Mouse (Mus musculus): ENCODE results near the gene Csrnp1. TPM values are rescaled to one million over a fixed set of nuclear protein-coding genes. Genes with fewer than 3 reads are reported as not detected.

The Csrnp1 gene
- polyA plus RNA-seq, 1 experiment: 19.5 TPM

DNA sequence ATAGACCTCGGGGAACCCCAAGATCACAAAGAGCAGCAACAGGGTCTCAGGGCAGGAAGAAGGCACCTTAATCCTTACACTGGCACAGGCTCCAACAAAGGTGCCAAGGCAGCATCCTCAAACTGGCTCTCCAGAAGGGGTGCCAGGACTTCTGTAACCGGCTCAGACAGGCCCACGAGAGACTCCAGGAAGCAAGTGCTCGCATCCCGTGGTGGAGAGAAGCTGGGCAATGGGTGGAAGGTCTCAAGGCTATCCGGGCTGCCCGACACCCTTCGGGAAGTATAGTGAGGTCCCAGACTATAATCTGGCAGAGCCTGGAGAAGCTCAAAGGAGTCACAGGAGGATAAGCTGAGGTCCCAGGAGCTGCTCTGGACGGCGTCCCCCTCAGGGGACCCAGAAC, 12.3 kb downstream of the Csrnp1 start:
- Histone ChIP-seq H3K4me1 (ENCODE audit: control insufficient read depth, insufficient read depth, low read length) (peaks cover 2% of the 10 kb centered on the region; the same call in 1 of the 2 replicates), H3K4me3 (replicated peaks; ENCODE audit: control insufficient read depth, low read depth, low read length) (no peak overlapping the region), H3K27ac (ENCODE audit: control insufficient read depth, insufficient read depth, low read depth, low read length, poor library complexity) (no peak overlapping the region)
- WGBS: 84% methylated on average over 10 of the region's 10 CpGs
- TF ChIP-seq POLR2A (IDR thresholded peaks at IDR 0.05; ENCODE audit: borderline replicate concordance, control insufficient read depth, low read depth, low read length) (no peak), CTCF (IDR thresholded peaks at IDR 0.05; ENCODE audit: control insufficient read depth, insufficient read depth, low read length) (no peak)

GRCm38 (mm10) chr9:119970763-119971656, 13.4 kb downstream of the Csrnp1 start:
- H3K27ac ChIP-seq (ENCODE audit: control insufficient read depth, insufficient read depth, low read depth, low read length, poor library complexity): no peak overlapping the region; the same call in 1 of the 2 replicates

GRCm38 (mm10) chr9:119970221-119970620, 14.2 kb downstream of the Csrnp1 start:
- 51% methylated on average over 6 of the region's 6 CpGs for WGBS
- Histone ChIP-seq H3K4me3 (replicated peaks; ENCODE audit: control insufficient read depth, low read depth, low read length) (no peak overlapping the region), H3K27ac (ENCODE audit: control insufficient read depth, insufficient read depth, low read depth, low read length, poor library complexity) (no peak overlapping the region), H3K4me1 (ENCODE audit: control insufficient read depth, insufficient read depth, low read length) (no peaks in the 10 kb centered on the region)
- TF ChIP-seq CTCF (IDR thresholded peaks at IDR 0.05; ENCODE audit: control insufficient read depth, insufficient read depth, low read length) (peak; percentile 55; the same call in 1 of the 2 replicates), POLR2A (IDR thresholded peaks at IDR 0.05; ENCODE audit: borderline replicate concordance, control insufficient read depth, low read depth, low read length) (no peak)

More at GRCm38 (mm10) chr9:119970763-119971656, 13.4 kb downstream of the Csrnp1 start:
- TF ChIP-seq CTCF (IDR thresholded peaks at IDR 0.05; ENCODE audit: control insufficient read depth, insufficient read depth, low read length) (no peak), POLR2A (IDR thresholded peaks at IDR 0.05; ENCODE audit: borderline replicate concordance, control insufficient read depth, low read depth, low read length) (no peak)
- WGBS: 69% methylated on average over 7 of the region's 7 CpGs
- no peak overlapping the region for H3K4me3 ChIP-seq (replicated peaks; ENCODE audit: control insufficient read depth, low read depth, low read length)
- H3K4me1 ChIP-seq (ENCODE audit: control insufficient read depth, insufficient read depth, low read length): no peaks in the 10 kb centered on the region

- Histone ChIP-seq H3K4me3 (replicated peaks; ENCODE audit: control insufficient read depth, low read depth, low read length) (no peak overlapping the region), H3K27ac (ENCODE audit: control insufficient read depth, insufficient read depth, low read depth, low read length, poor library complexity) (no peak overlapping the region), H3K4me1 (ENCODE audit: control insufficient read depth, insufficient read depth, low read length) (no peaks in the 10 kb centered on the region)
- TF ChIP-seq CTCF (IDR thresholded peaks at IDR 0.05; ENCODE audit: control insufficient read depth, insufficient read depth, low read length) (no peak), POLR2A (IDR thresholded peaks at IDR 0.05; ENCODE audit: borderline replicate concordance, control insufficient read depth, low read depth, low read length) (no peak)
- whole genome bisulfite sequencing: 68% methylated on average over 7 of the region's 7 CpGs
Observed at GRCm38 (mm10) chr9:119969811-119970210, 14.6 kb downstream of the Csrnp1 start.

- no peak for TF ChIP-seq POLR2A (IDR thresholded peaks at IDR 0.05; ENCODE audit: borderline replicate concordance, control insufficient read depth, low read depth, low read length)
- TF ChIP-seq CTCF (IDR thresholded peaks at IDR 0.05; ENCODE audit: control insufficient read depth, insufficient read depth, low read length): no peak
- Histone ChIP-seq H3K27ac (ENCODE audit: control insufficient read depth, insufficient read depth, low read depth, low read length, poor library complexity) (no peak overlapping the region), H3K4me1 (ENCODE audit: control insufficient read depth, insufficient read depth, low read length) (no peaks in the 10 kb centered on the region), H3K4me3 (replicated peaks; ENCODE audit: control insufficient read depth, low read depth, low read length) (no peak overlapping the region)
- WGBS: 90% methylated on average over 26 of the region's 26 CpGs
Observed at GRCm38 (mm10) chr9:119966221-119966910, 18.1 kb downstream of the Csrnp1 start.

DNA sequence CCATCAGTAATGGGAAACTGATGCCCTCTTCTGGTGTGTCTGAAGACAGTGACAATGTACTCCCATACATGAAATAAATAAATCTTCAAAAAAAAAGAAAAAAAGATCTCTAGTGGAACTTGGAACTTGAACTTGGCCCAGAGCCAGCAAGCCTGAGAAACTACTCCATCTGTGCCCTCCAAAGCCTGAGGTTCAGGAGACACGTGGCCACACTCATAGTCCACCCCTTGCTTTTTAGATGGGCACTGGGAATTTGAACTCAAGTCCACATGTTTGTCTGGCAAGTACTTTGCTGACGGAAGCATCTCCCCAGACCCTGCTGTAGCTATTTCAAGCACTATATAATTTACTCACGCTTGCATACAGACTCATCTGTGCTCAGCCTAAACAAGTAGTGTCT, 19.3 kb downstream of the Csrnp1 start:
- H3K4me3 ChIP-seq (replicated peaks; ENCODE audit: control insufficient read depth, low read depth, low read length): no peak overlapping the region
- WGBS: 72% methylated on average over 3 of the region's 3 CpGs
- no peak overlapping the region for H3K27ac ChIP-seq (ENCODE audit: control insufficient read depth, insufficient read depth, low read depth, low read length, poor library complexity)
- no peaks in the 10 kb centered on the region for H3K4me1 ChIP-seq (ENCODE audit: control insufficient read depth, insufficient read depth, low read length)
- no peak for TF ChIP-seq CTCF (IDR thresholded peaks at IDR 0.05; ENCODE audit: control insufficient read depth, insufficient read depth, low read length)
- TF ChIP-seq POLR2A (IDR thresholded peaks at IDR 0.05; ENCODE audit: borderline replicate concordance, control insufficient read depth, low read depth, low read length): no peak

- H3K4me1 ChIP-seq (ENCODE audit: control insufficient read depth, insufficient read depth, low read length): no peaks in the 10 kb centered on the region
- H3K27ac ChIP-seq (ENCODE audit: control insufficient read depth, insufficient read depth, low read depth, low read length, poor library complexity): no peak overlapping the region
- no peak overlapping the region for H3K4me3 ChIP-seq (replicated peaks; ENCODE audit: control insufficient read depth, low read depth, low read length)
- no peak for TF ChIP-seq POLR2A (IDR thresholded peaks at IDR 0.05; ENCODE audit: borderline replicate concordance, control insufficient read depth, low read depth, low read length)
- 62% methylated on average over 3 of the region's 3 CpGs for WGBS
Observed at GRCm38 (mm10) chr9:119964206-119964605, 20.3 kb downstream of the Csrnp1 start.

DNA sequence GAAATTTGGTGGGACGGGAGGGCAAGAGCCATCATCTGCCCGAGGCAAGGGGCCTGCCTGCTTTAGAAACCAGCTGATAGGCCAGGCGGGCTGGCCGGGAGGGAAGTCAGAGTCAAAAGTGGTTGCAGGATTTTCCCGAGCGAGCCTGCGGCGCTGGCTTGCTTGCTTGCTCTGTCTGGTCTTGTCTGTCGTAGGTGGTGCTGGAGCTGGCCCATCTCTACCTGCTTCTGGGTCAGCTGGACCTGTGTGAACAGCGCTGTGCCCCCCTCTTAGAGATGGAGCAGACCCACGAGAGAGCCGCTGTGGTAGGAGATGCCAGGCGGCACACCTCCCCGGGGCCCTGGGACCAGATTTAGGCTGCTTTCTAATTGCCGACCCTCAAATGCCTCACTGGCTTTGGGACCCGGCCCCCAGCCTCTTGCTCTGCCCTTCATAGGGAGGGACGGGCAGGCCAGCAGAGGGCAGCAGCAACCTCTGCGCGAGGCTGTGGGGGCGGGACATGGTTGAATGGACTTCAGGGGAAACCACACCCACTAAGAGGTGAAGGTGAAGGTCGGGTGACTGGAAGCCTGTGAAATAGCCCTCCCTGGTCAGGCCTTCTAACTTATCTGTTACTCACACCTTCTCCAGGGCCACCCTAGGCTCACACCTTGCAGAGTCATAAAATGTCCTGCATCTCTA, 21.3 kb downstream of the Csrnp1 start:
- no peak overlapping the region for H3K4me3 ChIP-seq (replicated peaks; ENCODE audit: control insufficient read depth, low read depth, low read length)
- peak; percentile 93 for TF ChIP-seq CTCF (IDR thresholded peaks at IDR 0.05; ENCODE audit: control insufficient read depth, insufficient read depth, low read length)
- no peak for TF ChIP-seq POLR2A (IDR thresholded peaks at IDR 0.05; ENCODE audit: borderline replicate concordance, control insufficient read depth, low read depth, low read length)
- H3K4me1 ChIP-seq (ENCODE audit: control insufficient read depth, insufficient read depth, low read length): no peaks in the 10 kb centered on the region
- no peak overlapping the region for H3K27ac ChIP-seq (ENCODE audit: control insufficient read depth, insufficient read depth, low read depth, low read length, poor library complexity)
- WGBS: 26% methylated on average over 21 of the region's 21 CpGs

Measured in bone marrow, adult 2 months (tissue).